ENCODE assay signal across 9 mouse cellular contexts in the genomic region with DNA sequence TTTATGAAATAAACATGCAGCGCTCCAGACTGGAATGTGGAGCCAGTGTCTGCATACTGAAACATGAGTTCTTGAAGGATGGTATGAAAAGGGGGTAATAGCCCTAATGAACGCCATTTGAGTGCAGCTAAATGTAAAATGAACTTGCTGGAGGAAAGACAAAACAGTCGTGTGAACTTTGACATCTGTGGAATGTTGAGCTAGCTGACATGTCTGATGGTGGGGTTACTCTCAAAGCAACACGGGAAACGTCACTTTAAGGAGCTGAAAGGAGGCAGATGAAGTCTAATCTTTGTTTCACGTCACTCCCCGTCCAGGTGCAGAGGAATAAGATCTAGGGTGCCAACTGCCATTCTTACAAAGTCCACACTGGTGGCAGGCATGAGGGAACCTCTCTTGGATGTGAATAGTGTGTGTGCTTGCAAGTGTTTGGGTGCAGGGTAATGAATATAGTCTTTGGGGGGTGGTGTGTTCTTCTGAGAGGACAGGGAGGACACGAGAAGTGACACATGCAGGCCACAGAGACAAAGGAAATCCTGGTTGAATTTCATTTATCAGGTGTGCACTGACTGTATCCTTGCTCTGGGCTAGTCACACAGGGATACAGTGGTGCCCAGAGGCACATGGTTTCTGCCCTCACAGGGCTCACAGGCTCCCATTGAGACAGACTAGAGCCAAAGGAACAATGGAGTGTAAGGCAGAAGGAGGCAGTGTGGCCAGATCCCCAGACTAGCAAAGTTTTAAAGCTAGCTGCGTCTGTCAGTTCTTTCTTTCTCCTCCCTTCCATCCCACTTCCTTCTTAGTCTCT.
DNase-seq lines count a peak whose midpoint lies in the region; ATAC-seq and TF ChIP-seq lines count a peak whose summit lies in the region.
"Had no signal": no experiment of that assay in that cellular context is flagged by ENCODE, and none has a peak within 500 bp of the region (broad histone marks: within the 10 kb centered on the region; RNA-seq: fewer than 3 reads in every experiment).

No protein-coding gene starts in this region.

- no peak for DNase-seq in layer of hippocampus, adult 2 months (ENCODE audit: low spot score in 2 of 2)
- DNase-seq in layer of hippocampus, postnatal 14 days (ENCODE audit: low spot score in 2 of 2) = no peak
- peak; percentile 34 for DNase-seq in embryo, embryonic 11.5 days (ENCODE audit: low read depth, low spot score)
- DNase-seq in kidney, adult 18-20 months = peak; percentile 6
- DNase-seq in thymus, adult 18-20 months = peak; percentile 23 to 64
- DNase-seq in layer of hippocampus, adult 8-10 months (ENCODE audit: low spot score in 2 of 2) = no peak
- DNase-seq in liver, postnatal 0 days = no peak

- no peaks in the 10 kb centered on the region for H3K9me3 ChIP-seq in liver, postnatal 0 days (ENCODE audit: low read length)

- no peak overlapping the region for H3K4me3 ChIP-seq in layer of hippocampus, adult 2 months
- no peak overlapping the region for H3K4me3 ChIP-seq in liver, postnatal 0 days (ENCODE audit: low read depth, low read length)
- H3K4me3 ChIP-seq: erythroblast, embryonic 14.5 days had no signal

- WGBS in liver, postnatal 0 days (ENCODE audit: insufficient replicate concordance) = 47% methylated on average over 9 of the region's 9 CpGs

- no peak for ATAC-seq in liver, postnatal 0 days
- no peak for ATAC-seq in granulocyte monocyte progenitor cell, adult 5-6 weeks (replicated peaks; ENCODE audit: poor library complexity, severe bottlenecking)

- TF ChIP-seq CTCF in layer of hippocampus, adult 2 months (conservative IDR thresholded peaks at IDR 0.05) = no peak
- no peak for TF ChIP-seq CTCF in liver, postnatal 0 days (IDR thresholded peaks at IDR 0.05; ENCODE audit: low read depth)

- no peak overlapping the region for H3K9ac ChIP-seq in liver, postnatal 0 days (replicated peaks)

- H3K36me3 ChIP-seq in liver, postnatal 0 days (replicated peaks; ENCODE audit: insufficient read depth, low read length) = no peaks in the 10 kb centered on the region

- H3K27ac ChIP-seq in layer of hippocampus, adult 2 months = peak overlapping the region; percentile 48; the same call in 1 of the 2 replicates
- H3K27ac ChIP-seq in liver, postnatal 0 days (ENCODE audit: low read depth) = no peak overlapping the region

- no peaks in the 10 kb centered on the region for H3K27me3 ChIP-seq in liver, postnatal 0 days (ENCODE audit: insufficient read depth, low read length)

- H3K4me1 ChIP-seq in liver, postnatal 0 days (ENCODE audit: insufficient read depth) = no peaks in the 10 kb centered on the region

- TF ChIP-seq EP300 in liver, postnatal 0 days (IDR thresholded peaks at IDR 0.05; ENCODE audit: low read depth) = no peak

- H3K4me2 ChIP-seq in liver, postnatal 0 days (ENCODE audit: low read depth, low read length) = no peak overlapping the region

Comparison
In these comparisons a context has a peak if more than half of its experiments do, and no peak if none do; other contexts are left out.
1. DNase-seq: peak in embryo, embryonic 11.5 days (single experiment), kidney, adult 18-20 months (single experiment) and thymus, adult 18-20 months (2 of 2); none in layer of hippocampus, adult 2 months (0 of 2), layer of hippocampus, postnatal 14 days (0 of 2), layer of hippocampus, adult 8-10 months (0 of 2) and liver, postnatal 0 days (single experiment).